Comparison of ENCODE assay signal across 10 mouse cellular contexts in genomic region chr10:58713855-58714788, GRCm38 (mm10). TPM values are rescaled to one million over a fixed set of nuclear protein-coding genes. Genes with fewer than 3 reads are reported as not detected.
A peak's percentile ranks its signal among the peaks of the same experiment; 100 is the strongest.
DNase-seq lines count a peak whose midpoint lies in the region; ATAC-seq and TF ChIP-seq lines count a peak whose summit lies in the region.
"Had no signal": no experiment of that assay in that cellular context is flagged by ENCODE, and none has a peak within 500 bp of the region (broad histone marks: within the 10 kb centered on the region; RNA-seq: fewer than 3 reads in every experiment).

No protein-coding gene starts in this region.

- H3K4me1 ChIP-seq in brown adipose tissue, adult 24 weeks (ENCODE audit: control insufficient read depth, insufficient read depth, insufficient read length, low read length), result peaks cover 5% of the 10 kb centered on the region
- no peaks in the 10 kb centered on the region for H3K4me1 ChIP-seq in liver, embryonic 12.5 days
- no peaks in the 10 kb centered on the region for H3K4me1 ChIP-seq in small intestine, adult 2 months (ENCODE audit: control insufficient read depth, insufficient read depth, insufficient read length, low read length)

- no peaks in the 10 kb centered on the region for H3K27me3 ChIP-seq in liver, embryonic 12.5 days (replicated peaks)
- H3K27me3 ChIP-seq in small intestine, adult 2 months (ENCODE audit: control insufficient read depth, insufficient read depth, low read length), result no peaks in the 10 kb centered on the region

- peak; percentile 3 for DNase-seq in kidney, adult 9 months
- no peak for DNase-seq in kidney, adult 11 months
- DNase-seq in heart, postnatal 10 days, result peak; percentile 5 to 7
- no peak for DNase-seq in layer of hippocampus, postnatal 14 days (ENCODE audit: low spot score in 2 of 2)

- H3K27ac ChIP-seq in brown adipose tissue, adult 24 weeks (replicated peaks; ENCODE audit: low read depth, low read length), result no peak overlapping the region
- no peak overlapping the region for H3K27ac ChIP-seq in liver, embryonic 12.5 days
- no peak overlapping the region for H3K27ac ChIP-seq in small intestine, adult 2 months (ENCODE audit: insufficient read depth, low read depth, low read length)

- 44% methylated on average over 24 of the region's 24 CpGs for WGBS in liver, embryonic 12.5 days (ENCODE audit: insufficient replicate concordance)
- WGBS in small intestine, adult 2 months, result 27% methylated on average over 24 of the region's 24 CpGs

- H3K36me3 ChIP-seq in liver, embryonic 12.5 days, result no peaks in the 10 kb centered on the region
- no peaks in the 10 kb centered on the region for H3K36me3 ChIP-seq in small intestine, adult 2 months (ENCODE audit: control insufficient read depth, insufficient read depth, low read length)

- peak overlapping the region; percentile 24; the same call in 1 of the 2 replicates for H3K4me3 ChIP-seq in brown adipose tissue, adult 24 weeks (ENCODE audit: insufficient read depth, low read depth, low read length)
- H3K4me3 ChIP-seq in liver, embryonic 12.5 days, result peak overlapping the region; percentile 17; the same call in 1 of the 2 replicates
- peak overlapping the region; percentile 26; the same call in 1 of the 2 replicates for H3K4me3 ChIP-seq in small intestine, adult 2 months (ENCODE audit: low read depth, low read length)

- intact Hi-C loops in heart, postnatal 10 days (cut with DNase I), result no loop called here

- ATAC-seq in liver, embryonic 12.5 days, result no peak
- ATAC-seq in cerebellum, adult (ENCODE audit: insufficient number of reproducible peaks, low FRiP score, low TSS enrichment), result no peak
- ATAC-seq: Patski had no signal

- no peak for TF ChIP-seq POLR2A in small intestine, adult 2 months (IDR thresholded peaks at IDR 0.05; ENCODE audit: low read depth, low read length)

- TF ChIP-seq CTCF in small intestine, adult 2 months (IDR thresholded peaks at IDR 0.05; ENCODE audit: extremely low read depth, insufficient read length, insufficient replicate concordance, low read depth, low read length), result no peak

- H3K4me2 ChIP-seq in liver, embryonic 12.5 days, result peak overlapping the region; percentile 34

- H3K9ac ChIP-seq in liver, embryonic 12.5 days, result no peak overlapping the region

- no peaks in the 10 kb centered on the region for H3K9me3 ChIP-seq in liver, embryonic 12.5 days (replicated peaks)

RNA-seq across cellular contexts. Expression of gene Gm17542, which starts 3.9 kb away (rescaled TPM):
- polyA plus RNA-seq in brown adipose tissue, adult 24 weeks (2012; ENCODE audit: insufficient read depth, insufficient read length, missing spikeins), result not detected in 2 replicates
- not detected for total RNA-seq in heart, postnatal 10 days (2021)
- polyA plus RNA-seq in liver, embryonic 12.5 days (2016; fragmentation: Nextera tagmentation; extraction: Ambion mirVana), result not detected in 2 replicates
- polyA plus RNA-seq in small intestine, adult 2 months (2012; rRNA removed), result not detected in 2 replicates
- total RNA-seq in layer of hippocampus, postnatal 14 days (2021), result not detected
- total RNA-seq: liver, adult 2 months had no signal
- polyA plus RNA-seq: liver, adult 2 months; Patski had no signal

RNA-seq across cellular contexts. Expression of gene Edar, which starts 38.7 kb away (rescaled TPM):
- polyA plus RNA-seq in brown adipose tissue, adult 24 weeks (2012; ENCODE audit: insufficient read depth, insufficient read length, missing spikeins), result not detected in 2 replicates
- under 1 TPM; 0.64 to 0.65 TPM for total RNA-seq in heart, postnatal 10 days (2021)
- polyA plus RNA-seq in liver, embryonic 12.5 days (2016; fragmentation: Nextera tagmentation; extraction: Ambion mirVana), result 0.06 TPM in 1 of 2 replicates, not detected in the other
- polyA plus RNA-seq in small intestine, adult 2 months (2012; rRNA removed), result 0.29 and 0.52 TPM in 2 replicates
- under 1 TPM; 0.23 to 0.26 TPM for total RNA-seq in layer of hippocampus, postnatal 14 days (2021)

Comparison
In these comparisons a context has a peak if more than half of its experiments do, and no peak if none do; other contexts are left out.
1. DNase-seq: peak in kidney, adult 9 months (single experiment) and heart, postnatal 10 days (2 of 2); none in kidney, adult 11 months (single experiment) and layer of hippocampus, postnatal 14 days (0 of 2).
2. Peak in every context shown above with its lines, with median percentiles within 50 percentile points of each other: H3K4me3 ChIP-seq.